Mouse (Mus musculus) E14TG2a.4 (cell line): ENCODE data around the gene Rwdd2a.

Source experiments
- CTCF ChIP-seq: conservative IDR thresholded peaks from 2 replicates; pipeline ENCODE4 v1.5.1; 2014; ENCODE audit warnings: low read length
- NANOG ChIP-seq: IDR thresholded peaks from 2 replicates; pipeline ENCODE4 v1.6.1; 2014; ENCODE audit warnings: borderline replicate concordance, low read length, mixed read lengths
- POU5F1 ChIP-seq: IDR thresholded peaks from 2 replicates; pipeline ENCODE4 v1.6.1; 2014; ENCODE audit warnings: low read length, borderline replicate concordance

- TF ChIP-seq CTCF (no peak), POU5F1 (no peak), NANOG (no peak)
Observed at GRCm38 (mm10) chr9:86554641-86555040, 17.1 kb upstream of the Rwdd2a start.
